Mouse (Mus musculus) CH12.LX (cell line): ENCODE data around the gene Syngap1.

Experiments used
- CTCF ChIP-seq, 2 experiments: IDR thresholded peaks in 1 of 2; conservative IDR thresholded peaks in 1 of 2; 2 replicates each; pipeline ENCODE4 v1.5.1; 2011 to 2012; ENCODE audit warnings: low read depth in 2 of 2, low read length in 2 of 2, improper control_type of control experiment in 1 of 2, inconsistent platforms in 1 of 2, mild to moderate bottlenecking in 1 of 2, moderate library complexity in 1 of 2
- EP300 ChIP-seq: IDR thresholded peaks from 2 replicates; pipeline ENCODE4 v1.6.1; 2011; ENCODE audit warnings: low read length, improper control_type of control experiment
- GABPA ChIP-seq: IDR thresholded peaks from 2 replicates; pipeline ENCODE4 v1.6.1; 2012; ENCODE audit warnings: low read depth, low read length, improper control_type of control experiment, inconsistent platforms; ENCODE audit not compliant: insufficient replicate concordance
- MAFK ChIP-seq: IDR thresholded peaks from 2 replicates; pipeline ENCODE4 v1.6.1; 2011; ENCODE audit warnings: low read length, improper control_type of control experiment; ENCODE audit not compliant: insufficient replicate concordance
- MXI1 ChIP-seq: IDR thresholded peaks from 2 replicates; pipeline ENCODE4 v1.6.1; 2011; ENCODE audit warnings: mild to moderate bottlenecking, low read depth, low read length, improper control_type of control experiment
- MYC ChIP-seq: IDR thresholded peaks from 2 replicates; pipeline ENCODE4 v1.6.1; 2011; ENCODE audit warnings: low read depth, mild to moderate bottlenecking, improper control_type of control experiment, low read length
- TBP ChIP-seq: conservative IDR thresholded peaks from 2 replicates; pipeline ENCODE4 v1.6.1; 2011; ENCODE audit warnings: low read depth, low read length, improper control_type of control experiment
- UBTF ChIP-seq: IDR thresholded peaks from 2 replicates; pipeline ENCODE4 v1.6.1; 2012; ENCODE audit warnings: low read depth, mild to moderate bottlenecking, inconsistent platforms, low read length, improper control_type of control experiment, moderate library complexity
- ZNF384 ChIP-seq: IDR thresholded peaks from 2 replicates; pipeline ENCODE4 v1.6.1; 2012; ENCODE audit warnings: low read depth, low read length, improper control_type of control experiment, inconsistent platforms

DNA sequence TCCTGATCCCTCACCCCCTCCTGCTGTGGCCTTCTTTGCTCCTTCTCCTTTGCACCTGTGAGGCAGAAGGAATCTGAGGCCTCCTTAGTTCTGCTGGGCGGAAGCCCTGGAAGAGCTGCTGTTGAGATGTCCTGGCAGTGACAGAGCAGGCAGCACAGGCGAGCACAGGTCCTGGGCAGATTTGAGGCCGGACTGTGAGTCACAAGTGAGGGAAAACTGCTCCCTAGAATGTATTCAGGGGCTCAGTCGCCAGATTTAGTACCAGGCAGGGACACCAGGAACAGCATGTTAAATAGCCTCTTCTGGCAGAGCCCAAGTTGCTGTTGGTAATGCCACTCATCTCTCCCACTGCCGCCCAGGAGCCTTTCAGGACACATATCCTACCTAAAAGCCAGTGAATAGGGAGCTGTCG, 27.2 kb downstream of the Syngap1 start:
- TF ChIP-seq TBP (no peak), MXI1 (no peak), GABPA (no peak), MAFK (no peak), CTCF (conservative IDR thresholded peaks at IDR 0.05 in 1 of 2, IDR thresholded peaks at IDR 0.05 in 1 of 2; ENCODE audit: low read depth in 2 of 2, low read length in 2 of 2) (no peak), ZNF384 (no peak), EP300 (no peak), UBTF (no peak), MYC (no peak)
